Mouse (Mus musculus): ENCODE measurements at regions not wholly inside any gene's neighbourhood (a gene's known extent, or its start where the extent isn't known, plus 50 kb on each side); places are given as distances from the start of the nearest gene placed in this dataset.

GRCm38 (mm10) chr15:62952487-62953214 is 892.3 kb downstream of the Gsdmc2 start:
- H3K36me3 ChIP-seq (ENCODE audit: control insufficient read depth, insufficient read depth) = no peaks in the 10 kb centered on the region
- TF ChIP-seq E2F4 (IDR thresholded peaks at IDR 0.05; ENCODE audit: insufficient read depth) (no peak), MYOG (IDR thresholded peaks at IDR 0.05; ENCODE audit: control insufficient read depth in 1 of 3, insufficient read depth in 1 of 3, insufficient read length in 2 of 3, low read depth in 2 of 3) (no peak), TCF3 (IDR thresholded peaks at IDR 0.05; ENCODE audit: insufficient read length, low read depth) (no peak), MAX (IDR thresholded peaks at IDR 0.05; ENCODE audit: low read depth) (no peak), POLR2AphosphoS2 (IDR thresholded peaks at IDR 0.05; ENCODE audit: insufficient read length, low read depth) (no peak), CEBPB (IDR thresholded peaks at IDR 0.05; ENCODE audit: insufficient read depth, poor library complexity, severe bottlenecking) (no peak), SRF (IDR thresholded peaks at IDR 0.05; ENCODE audit: control insufficient read depth, insufficient read length, low read depth) (no peak), USF1 (IDR thresholded peaks at IDR 0.05; ENCODE audit: low read depth) (no peak), REST (IDR thresholded peaks at IDR 0.05; ENCODE audit: insufficient read depth, insufficient read length) (no peak), TCF12 (IDR thresholded peaks at IDR 0.05; ENCODE audit: insufficient read depth, poor library complexity, severe bottlenecking) (no peak)

GRCm38 (mm10) chr15:62939416-62939815 is 905.6 kb downstream of the Gsdmc2 start:
- no peak overlapping the region for H3K4me3 ChIP-seq
- no peaks in the 10 kb centered on the region for H3K36me3 ChIP-seq (ENCODE audit: control insufficient read depth, insufficient read depth)
- H3K79me2 ChIP-seq (ENCODE audit: control insufficient read depth, insufficient read depth) = no peaks in the 10 kb centered on the region
- no peaks in the 10 kb centered on the region for H3K27me3 ChIP-seq (ENCODE audit: control insufficient read depth, insufficient read depth, insufficient read length)
- H3K4me2 ChIP-seq (ENCODE audit: low read depth) = no peak overlapping the region
- TF ChIP-seq REST (IDR thresholded peaks at IDR 0.05; ENCODE audit: insufficient read depth, insufficient read length) = no peak
- no peak for TF ChIP-seq SRF (IDR thresholded peaks at IDR 0.05; ENCODE audit: control insufficient read depth, insufficient read length, low read depth)
- no peak for TF ChIP-seq POLR2AphosphoS2 (IDR thresholded peaks at IDR 0.05; ENCODE audit: insufficient read length, low read depth)
- no peak for TF ChIP-seq TCF12 (IDR thresholded peaks at IDR 0.05; ENCODE audit: insufficient read depth, poor library complexity, severe bottlenecking)
- no peak for TF ChIP-seq MAX (IDR thresholded peaks at IDR 0.05; ENCODE audit: low read depth)
- TF ChIP-seq TCF3 (IDR thresholded peaks at IDR 0.05; ENCODE audit: insufficient read length, low read depth) = no peak
- no peak for TF ChIP-seq CEBPB (IDR thresholded peaks at IDR 0.05; ENCODE audit: insufficient read depth, poor library complexity, severe bottlenecking)
- TF ChIP-seq MYOD1 (IDR thresholded peaks at IDR 0.05; ENCODE audit: control insufficient read depth in 1 of 3, insufficient read length in 2 of 3, low read depth in 2 of 3) = no peak
- TF ChIP-seq E2F4 (IDR thresholded peaks at IDR 0.05; ENCODE audit: insufficient read depth) = no peak
- TF ChIP-seq POLR2A (IDR thresholded peaks at IDR 0.05; ENCODE audit: insufficient read length, low read depth) = no peak
- TF ChIP-seq MYOG (IDR thresholded peaks at IDR 0.05; ENCODE audit: control insufficient read depth in 1 of 3, insufficient read depth in 1 of 3, insufficient read length in 2 of 3, low read depth in 2 of 3) = no peak
- TF ChIP-seq USF1 (IDR thresholded peaks at IDR 0.05; ENCODE audit: low read depth) = no peak
- no peak overlapping the region for H3ac ChIP-seq (ENCODE audit: control insufficient read depth, insufficient read length)

More at GRCm38 (mm10) chr15:62952487-62953214, 892.3 kb downstream of the Gsdmc2 start:
- H3ac ChIP-seq (ENCODE audit: control insufficient read depth, insufficient read length) = no peak overlapping the region
- H3K4me2 ChIP-seq (ENCODE audit: low read depth) = no peak overlapping the region
- H3K79me2 ChIP-seq (ENCODE audit: control insufficient read depth, insufficient read depth) = no peaks in the 10 kb centered on the region
- no peak overlapping the region for H3K4me3 ChIP-seq
- H3K27me3 ChIP-seq (ENCODE audit: control insufficient read depth, insufficient read depth, insufficient read length) = no peaks in the 10 kb centered on the region

- Histone ChIP-seq H3K36me3 (ENCODE audit: control insufficient read depth, insufficient read depth) (no peaks in the 10 kb centered on the region), H3K79me2 (ENCODE audit: control insufficient read depth, insufficient read depth) (no peaks in the 10 kb centered on the region), H3ac (ENCODE audit: control insufficient read depth, insufficient read length) (no peak overlapping the region), H3K4me3 (no peak overlapping the region), H3K4me2 (ENCODE audit: low read depth) (no peak overlapping the region), H3K27me3 (ENCODE audit: control insufficient read depth, insufficient read depth, insufficient read length) (no peaks in the 10 kb centered on the region)
- no peak for TF ChIP-seq MYOG (IDR thresholded peaks at IDR 0.05; ENCODE audit: control insufficient read depth in 1 of 3, insufficient read depth in 1 of 3, insufficient read length in 2 of 3, low read depth in 2 of 3)
- TF ChIP-seq USF1 (IDR thresholded peaks at IDR 0.05; ENCODE audit: low read depth) = no peak
- TF ChIP-seq E2F4 (IDR thresholded peaks at IDR 0.05; ENCODE audit: insufficient read depth) = no peak
- TF ChIP-seq MYOD1 (IDR thresholded peaks at IDR 0.05; ENCODE audit: control insufficient read depth in 1 of 3, insufficient read length in 2 of 3, low read depth in 2 of 3) = no peak
- no peak for TF ChIP-seq TCF12 (IDR thresholded peaks at IDR 0.05; ENCODE audit: insufficient read depth, poor library complexity, severe bottlenecking)
- no peak for TF ChIP-seq TCF3 (IDR thresholded peaks at IDR 0.05; ENCODE audit: insufficient read length, low read depth)
- no peak for TF ChIP-seq POLR2AphosphoS2 (IDR thresholded peaks at IDR 0.05; ENCODE audit: insufficient read length, low read depth)
Observed at GRCm38 (mm10) chr15:62937756-62938155, 907.2 kb downstream of the Gsdmc2 start.

- Histone ChIP-seq H3K4me2 (ENCODE audit: low read depth) (peak overlapping the region; percentile 4), H3ac (ENCODE audit: control insufficient read depth, insufficient read length) (no peak overlapping the region), H3K4me3 (no peak overlapping the region), H3K36me3 (ENCODE audit: control insufficient read depth, insufficient read depth) (no peaks in the 10 kb centered on the region), H3K79me2 (ENCODE audit: control insufficient read depth, insufficient read depth) (no peaks in the 10 kb centered on the region), H3K27me3 (ENCODE audit: control insufficient read depth, insufficient read depth, insufficient read length) (no peaks in the 10 kb centered on the region)
- TF ChIP-seq USF1 (IDR thresholded peaks at IDR 0.05; ENCODE audit: low read depth) (no peak), MYOD1 (IDR thresholded peaks at IDR 0.05; ENCODE audit: control insufficient read depth in 1 of 3, insufficient read length in 2 of 3, low read depth in 2 of 3) (peak in 2 of 3 experiments; percentile 66 to 70), TCF3 (IDR thresholded peaks at IDR 0.05; ENCODE audit: insufficient read length, low read depth) (no peak), E2F4 (IDR thresholded peaks at IDR 0.05; ENCODE audit: insufficient read depth) (no peak), REST (IDR thresholded peaks at IDR 0.05; ENCODE audit: insufficient read depth, insufficient read length) (no peak)
Observed at GRCm38 (mm10) chr15:62934522-62935189, 910.3 kb downstream of the Gsdmc2 start.
